Mouse (Mus musculus): ENCODE results near the gene Nat8.

DNA sequence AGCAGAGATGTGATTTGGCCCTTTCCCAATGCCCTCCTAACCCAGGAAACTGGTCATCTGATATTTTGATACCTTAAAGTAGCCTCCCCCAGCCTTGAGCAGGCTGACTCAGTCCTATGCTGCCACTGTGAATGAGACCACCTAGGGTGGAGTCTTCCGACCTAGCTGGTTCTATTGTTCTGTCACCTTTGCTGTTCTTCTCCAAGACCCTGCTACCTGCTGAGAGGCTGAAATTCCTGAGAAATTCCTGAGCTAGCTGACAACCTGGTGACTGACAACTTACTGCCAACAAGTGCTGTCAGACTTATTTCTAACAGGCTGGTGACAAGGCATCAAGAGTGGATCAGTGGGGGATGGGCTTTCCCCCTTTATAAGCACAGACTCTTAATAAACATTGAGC lies 13.5 kb downstream of the Nat8 start:
- no peak for TF ChIP-seq POLR2A (IDR thresholded peaks at IDR 0.05; ENCODE audit: borderline replicate concordance, extremely low read depth, insufficient read depth, insufficient read length, poor library complexity, severe bottlenecking)
- TF ChIP-seq CTCF (IDR thresholded peaks at IDR 0.05; ENCODE audit: borderline replicate concordance, extremely low read depth, insufficient read depth, insufficient read length) = no peak
